Mouse (Mus musculus) frontal cortex, adult 2 months (tissue): ENCODE data around the gene Neurod2. TPM values are rescaled to one million over a fixed set of nuclear protein-coding genes. Genes with fewer than 3 reads are reported as not detected.

Experiments used
- DNase-seq, 2 experiments: peaks; one replicate each; pipeline ENCODE4 v3.0.0; 2022; ENCODE audit warnings: low spot score in 1 of 2; ENCODE audit errors: extremely low spot score in 1 of 2
- polyA plus RNA-seq: library from polyadenylated mRNA; depleted of rRNA; stranded (reverse); fragments of >200 nt; gene quantifications from 2 replicates; pipeline ENCODE4 v1.2.3, GENCODE M21; 2012

Neurod2 gene
- polyA plus RNA-seq, 1 experiment = 33.9 TPM

GRCm38 (mm10) chr11:98355732-98356299 is 26.4 kb upstream of the Neurod2 start:
- DNase-seq = peak; percentile 30 to 85

- DNase-seq = peak in 1 of 2 experiments; percentile 38
These were observed 25.0 kb upstream of the Neurod2 start for GRCm38 (mm10) chr11:98354445-98354844.

- DNase-seq = peak in 1 of 2 experiments; percentile 52
These were observed 24.3 kb upstream of the Neurod2 start for GRCm38 (mm10) chr11:98353651-98354211.

DNA sequence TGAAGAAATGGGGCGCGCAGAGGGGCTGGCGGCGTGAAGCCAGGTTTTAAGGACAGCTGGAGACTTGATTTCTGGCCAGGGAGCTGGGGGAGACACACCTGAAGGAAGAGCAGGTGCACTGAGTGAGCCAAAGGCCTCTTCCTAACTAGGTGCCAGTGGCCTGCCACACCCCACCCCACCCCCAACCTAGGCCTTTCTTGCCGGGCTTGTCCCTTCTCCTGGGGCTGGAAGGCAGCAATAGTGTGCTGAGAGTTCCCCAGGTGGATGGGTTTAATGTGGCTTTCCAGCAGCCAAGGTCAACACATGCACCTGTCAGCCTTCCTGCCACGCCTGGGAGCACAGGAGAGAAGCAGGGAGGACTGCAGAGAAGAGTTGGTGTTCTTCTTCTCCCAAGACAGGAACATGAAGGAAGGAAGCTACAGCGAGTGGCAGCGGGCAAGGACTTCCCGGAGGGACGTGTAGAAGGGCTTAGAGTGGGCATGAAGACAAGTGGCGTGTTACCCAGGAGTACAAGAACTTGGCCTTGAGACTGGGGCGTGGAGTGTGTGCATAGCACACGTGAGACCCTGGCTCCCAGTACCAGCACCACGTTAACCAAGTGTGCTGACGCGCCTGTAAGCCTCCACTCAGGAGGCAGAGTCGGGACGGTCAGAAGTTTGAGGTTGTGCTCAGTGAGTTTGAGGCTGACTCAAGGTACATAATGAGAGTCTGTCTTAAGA is 23.0 kb upstream of the Neurod2 start:
- no peak for DNase-seq

- no peak for DNase-seq
These were observed 19.9 kb upstream of the Neurod2 start for GRCm38 (mm10) chr11:98349308-98349707.

DNA sequence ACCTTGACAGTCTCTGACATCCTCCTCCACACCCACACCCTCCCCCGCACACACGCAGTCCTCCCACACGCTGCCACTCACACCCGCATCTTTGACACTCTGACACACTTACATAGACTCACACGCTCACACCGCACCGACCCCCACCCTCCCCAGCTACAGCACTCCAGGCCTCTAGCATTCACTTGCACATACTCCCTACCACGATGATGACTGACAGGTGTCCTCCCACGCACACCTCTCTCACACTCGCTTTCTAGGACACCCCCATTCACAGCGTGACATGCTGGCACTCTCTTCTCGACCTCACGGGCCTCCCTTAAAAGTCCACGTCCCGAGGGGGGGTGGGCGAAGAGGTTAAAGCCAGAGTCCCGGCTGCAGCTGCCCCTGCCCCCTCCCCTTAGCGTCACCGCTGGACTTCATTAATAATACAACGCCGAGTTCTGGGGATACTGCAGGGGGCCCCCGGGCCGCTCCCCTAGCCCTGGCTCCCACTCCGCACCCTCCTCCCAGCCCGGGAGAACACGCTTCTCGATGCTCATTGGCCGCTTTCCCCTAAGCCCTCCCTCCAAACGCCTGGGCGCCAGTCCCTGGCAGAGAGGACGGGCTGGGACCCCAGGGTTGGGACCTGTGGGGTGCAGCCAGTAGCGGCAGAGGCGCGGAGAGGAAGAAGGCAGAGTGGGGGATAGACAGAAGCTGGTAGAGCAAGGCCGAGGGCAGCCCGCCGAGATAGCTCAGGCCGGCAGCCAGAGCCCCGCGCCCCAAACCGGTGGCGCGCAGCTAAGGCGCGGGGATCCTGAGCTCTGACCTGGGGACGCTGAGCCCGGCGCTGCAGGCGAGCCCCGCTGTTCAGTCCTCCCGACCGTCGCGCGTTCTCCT is 18.9 kb upstream of the Neurod2 start, which contains the start of gene Ppp1r1b:
Ppp1r1b (plus strand) TSS at position 322 of the 879 bp plus-strand sequence.
- DNase-seq = peak; percentile 48 to 82

GRCm38 (mm10) chr11:98347385-98348082 is 18.1 kb upstream of the Neurod2 start:
- no peak for DNase-seq

DNA sequence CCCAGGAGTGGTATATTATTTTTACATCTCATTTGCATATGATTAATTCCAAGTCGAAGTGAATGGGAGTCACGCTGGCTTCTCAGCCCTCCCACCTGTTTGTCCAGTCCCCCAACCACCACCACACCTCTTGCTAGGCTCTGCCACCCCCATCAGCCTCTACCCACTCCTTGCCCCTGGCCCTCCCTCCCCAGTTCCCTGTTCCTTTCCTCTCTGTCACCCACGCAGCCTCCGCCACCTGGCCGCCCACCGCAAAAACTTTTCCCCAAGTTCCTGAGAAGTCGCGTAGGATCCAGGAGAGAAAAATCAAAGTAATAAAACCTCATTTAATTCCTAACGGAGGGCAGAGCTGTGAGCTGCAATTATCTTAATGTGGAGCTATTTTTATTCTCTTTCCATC is 16.7 kb upstream of the Neurod2 start:
- DNase-seq = no peak

DNA sequence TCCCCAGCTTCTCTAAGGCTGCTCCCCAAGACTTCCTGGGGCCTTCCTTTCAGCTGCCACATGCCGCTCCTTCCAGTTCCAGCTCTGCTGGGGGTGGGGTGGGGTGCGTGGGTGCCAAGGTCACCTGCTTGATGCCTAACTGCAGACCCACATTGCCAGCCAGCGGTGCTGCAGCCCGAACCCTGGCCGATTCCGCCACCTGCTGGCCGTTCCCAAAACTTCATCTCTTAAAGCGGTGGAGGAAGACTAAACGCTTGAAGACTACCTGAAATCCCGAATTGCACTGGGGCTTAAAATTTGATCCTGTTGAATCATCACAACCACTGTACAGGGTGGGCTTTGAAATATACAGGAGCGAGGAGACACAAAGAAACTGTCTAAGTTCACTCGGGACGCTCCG is 15.8 kb upstream of the Neurod2 start:
- peak in 1 of 2 experiments; percentile 95 for DNase-seq

DNA sequence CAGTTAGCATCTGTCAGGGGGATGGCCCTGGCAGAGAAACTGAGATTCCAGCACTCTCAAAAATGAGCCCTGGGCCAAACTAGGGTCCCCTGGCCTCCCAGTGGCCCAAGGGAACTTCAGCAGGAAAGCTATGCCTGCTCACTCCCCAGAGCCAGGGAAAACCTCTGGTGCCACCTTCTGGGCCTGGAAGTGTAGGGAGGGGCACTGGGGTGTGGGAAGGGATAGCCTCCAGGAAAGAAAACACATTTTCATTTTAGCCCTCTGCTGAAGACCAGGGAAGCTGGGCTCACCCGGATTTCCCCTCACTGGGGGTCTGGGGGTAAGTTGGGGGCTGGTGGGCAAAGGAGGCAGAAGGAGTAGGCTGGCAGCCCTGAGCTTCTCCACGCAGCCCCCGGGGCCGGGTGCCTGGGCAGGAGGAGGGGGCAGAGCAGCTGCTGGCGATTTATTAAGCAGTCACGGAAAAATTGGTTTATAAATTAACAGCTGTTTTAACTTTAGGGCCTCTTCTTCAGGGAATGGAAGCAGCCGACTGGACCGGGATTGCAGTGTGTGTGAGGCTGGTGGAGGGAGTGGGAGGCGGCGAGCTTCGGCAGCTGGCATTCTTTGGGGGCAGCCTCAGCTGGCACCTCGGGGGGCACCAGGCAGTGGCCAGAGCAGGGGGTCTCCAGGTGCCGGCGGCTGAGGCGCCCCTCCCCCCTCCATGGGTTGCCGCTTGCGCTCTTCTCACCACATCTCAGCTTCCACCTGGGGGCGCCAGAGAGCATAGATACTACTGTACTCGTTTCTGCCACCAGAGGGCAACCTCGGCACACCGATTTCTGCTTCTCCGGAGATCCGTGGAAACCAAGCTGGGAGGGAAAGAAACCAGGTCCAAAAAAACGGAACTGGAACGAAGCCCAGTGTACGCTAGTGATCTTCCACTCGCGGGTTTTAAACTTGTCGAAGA is 12.8 kb upstream of the Neurod2 start:
- peak; percentile 90 to 100 for DNase-seq

DNA sequence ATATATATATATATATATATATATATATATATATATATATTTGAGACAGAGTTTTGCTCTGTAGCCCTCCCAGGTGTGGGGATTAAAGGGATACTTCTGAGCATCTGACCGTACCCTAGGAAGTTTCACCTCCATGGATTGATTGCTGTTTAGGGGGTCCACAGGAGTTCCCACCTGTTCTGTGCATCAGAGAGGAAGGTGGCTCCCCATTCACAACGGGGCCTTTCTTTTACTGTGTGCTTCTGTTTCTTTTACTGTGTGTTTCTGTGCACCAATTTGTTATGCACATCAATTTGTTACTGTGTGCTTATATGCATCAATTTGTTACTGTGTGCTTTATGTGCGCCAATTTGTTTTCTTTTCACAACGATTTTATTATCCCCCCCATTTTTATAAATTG is 11.7 kb upstream of the Neurod2 start:
- no peak for DNase-seq

GRCm38 (mm10) chr11:98340597-98340996 is 11.1 kb upstream of the Neurod2 start:
- DNase-seq = no peak

- no peak for DNase-seq
These were observed 10.3 kb upstream of the Neurod2 start for GRCm38 (mm10) chr11:98339679-98340287.

DNA sequence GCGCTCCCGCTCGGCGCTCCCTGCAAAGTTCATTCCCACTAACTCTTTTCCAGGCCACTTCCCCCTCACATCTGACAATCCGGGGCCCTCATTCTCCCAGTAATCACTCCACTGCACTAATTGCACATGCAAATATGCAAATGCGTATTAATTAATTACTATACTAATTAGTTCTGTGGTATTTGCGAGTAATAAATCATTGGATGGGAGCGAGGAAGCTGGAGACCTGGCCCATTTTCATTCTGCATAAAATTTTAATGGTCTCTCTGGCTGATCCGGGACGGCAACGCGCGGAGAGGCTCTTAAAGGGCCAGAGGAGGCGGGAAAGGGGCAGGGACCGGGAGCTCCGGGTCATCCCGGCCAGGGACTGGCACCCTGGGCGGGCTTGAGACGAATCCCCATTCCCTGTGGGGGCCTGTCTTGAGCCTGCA is 9.6 kb upstream of the Neurod2 start:
- DNase-seq = no peak

DNA sequence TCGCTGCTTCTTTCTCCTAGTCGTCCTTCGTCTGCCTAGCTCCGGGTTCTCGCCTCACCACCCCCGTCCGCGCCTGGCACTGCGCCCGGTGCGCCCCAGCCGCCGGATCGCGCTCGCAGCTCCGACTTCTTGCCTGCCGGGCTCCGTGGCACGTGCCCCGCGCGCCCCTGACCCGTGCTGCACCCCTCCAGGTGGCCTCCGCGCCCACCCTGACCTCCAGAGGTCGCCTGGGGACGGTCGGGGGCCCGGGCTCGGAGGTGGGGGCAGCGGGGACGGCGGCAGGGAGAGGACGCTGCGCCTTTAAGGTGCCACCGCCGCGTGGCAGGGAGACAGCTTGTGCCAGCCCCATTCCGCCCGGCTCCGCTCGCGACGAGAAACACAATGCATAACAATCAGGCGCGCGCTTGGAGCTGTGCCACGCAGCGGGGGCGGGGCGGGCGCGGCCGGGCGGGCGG is 9.1 kb upstream of the Neurod2 start:
- peak; percentile 56 to 90 for DNase-seq

- no peak for DNase-seq
These were observed 7.0 kb upstream of the Neurod2 start for GRCm38 (mm10) chr11:98336245-98337107.

GRCm38 (mm10) chr11:98335250-98335649 is 5.8 kb upstream of the Neurod2 start:
- no peak for DNase-seq
